Mouse (Mus musculus): ENCODE data around the gene Hmgcs2.

The Hmgcs2 gene

GRCm38 (mm10) chr3:98280204-98280932 lies at the start of gene Hmgcs2:
TSS of gene Hmgcs2 (plus strand) at chr3:98280435.
- DNase-seq = peak in 1 of 2 experiments; percentile 15

GRCm38 (mm10) chr3:98233504-98233903 lies 46.7 kb upstream of the Hmgcs2 start:
- DNase-seq = no peak

GRCm38 (mm10) chr3:98236266-98236665 lies 44.0 kb upstream of the Hmgcs2 start:
- no peak for DNase-seq

- DNase-seq = no peak
These were observed 43.0 kb upstream of the Hmgcs2 start for GRCm38 (mm10) chr3:98237240-98237639.

GRCm38 (mm10) chr3:98238150-98238549 lies 42.1 kb upstream of the Hmgcs2 start:
- no peak for DNase-seq

- DNase-seq = no peak
These were observed 38.2 kb upstream of the Hmgcs2 start for GRCm38 (mm10) chr3:98242051-98242450.

GRCm38 (mm10) chr3:98242458-98243037 lies 37.7 kb upstream of the Hmgcs2 start:
- no peak for DNase-seq

- no peak for DNase-seq
These were observed 34.3 kb upstream of the Hmgcs2 start for GRCm38 (mm10) chr3:98245892-98246291.

GRCm38 (mm10) chr3:98246985-98247751 lies 33.1 kb upstream of the Hmgcs2 start:
- DNase-seq = no peak

- DNase-seq = no peak
These were observed 30.9 kb upstream of the Hmgcs2 start for GRCm38 (mm10) chr3:98249378-98249777.

- no peak for DNase-seq
These were observed 30.3 kb upstream of the Hmgcs2 start for GRCm38 (mm10) chr3:98249833-98250448.

- no peak for DNase-seq
These were observed 26.2 kb upstream of the Hmgcs2 start for GRCm38 (mm10) chr3:98254059-98254458.

- DNase-seq = peak; percentile 14 to 16
These were observed 25.3 kb upstream of the Hmgcs2 start for GRCm38 (mm10) chr3:98254656-98255583.

- no peak for DNase-seq
These were observed 21.5 kb upstream of the Hmgcs2 start for GRCm38 (mm10) chr3:98258723-98259122.

GRCm38 (mm10) chr3:98259271-98259751 lies 20.9 kb upstream of the Hmgcs2 start:
- DNase-seq = peak; percentile 57 to 64

- DNase-seq = peak in 1 of 2 experiments; percentile 12
These were observed 19.7 kb upstream of the Hmgcs2 start for GRCm38 (mm10) chr3:98260534-98260933.

GRCm38 (mm10) chr3:98261415-98261814 lies 18.8 kb upstream of the Hmgcs2 start:
- DNase-seq = no peak

- no peak for DNase-seq
These were observed 18.1 kb upstream of the Hmgcs2 start for GRCm38 (mm10) chr3:98262133-98262532.

- no peak for DNase-seq
These were observed 13.0 kb upstream of the Hmgcs2 start for GRCm38 (mm10) chr3:98267249-98267651.

GRCm38 (mm10) chr3:98273623-98274398 lies 6.4 kb upstream of the Hmgcs2 start:
- no peak for DNase-seq

- DNase-seq = no peak
These were observed 553 bp upstream of the Hmgcs2 start for GRCm38 (mm10) chr3:98279682-98280081.

Data from cerebellum, postnatal 25 days (tissue).